ENCODE assay signal across 23 mouse cellular contexts in the genomic region with DNA sequence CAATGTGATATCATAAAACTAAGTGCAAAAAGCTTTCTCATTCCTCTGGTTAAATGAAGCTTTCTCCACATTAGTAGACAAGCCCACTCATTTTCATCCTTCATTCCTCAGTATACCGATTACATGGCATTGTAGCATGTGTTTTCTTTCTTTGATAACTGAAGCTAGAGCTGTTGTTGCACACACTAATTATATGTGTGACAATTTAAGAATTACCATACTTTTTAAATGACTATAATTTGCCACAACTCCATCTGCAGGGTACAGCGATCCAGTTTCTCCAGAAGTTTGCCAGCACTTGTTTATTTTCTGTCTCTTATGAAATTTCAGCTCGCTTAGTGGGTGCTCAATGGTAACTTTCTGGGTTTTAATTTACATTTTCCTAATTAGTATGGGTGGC.
DNase-seq lines count a peak whose midpoint lies in the region; ATAC-seq and TF ChIP-seq lines count a peak whose summit lies in the region.
"Had no signal": no experiment of that assay in that cellular context is flagged by ENCODE, and none has a peak within 500 bp of the region (broad histone marks: within the 10 kb centered on the region; RNA-seq: fewer than 3 reads in every experiment).

No protein-coding gene starts in this region.

- no peaks in the 10 kb centered on the region for H3K27me3 ChIP-seq in forebrain, embryonic 14.5 days (replicated peaks; ENCODE audit: control insufficient read depth, insufficient read depth, low read length)
- H3K27me3 ChIP-seq in forebrain, embryonic 12.5 days, result no peaks in the 10 kb centered on the region
- no peaks in the 10 kb centered on the region for H3K27me3 ChIP-seq in forebrain, postnatal 0 days (ENCODE audit: insufficient read depth, low read length)
- H3K27me3 ChIP-seq: CH12.LX; heart, embryonic 13.5 days; Patski had no signal

- no peaks in the 10 kb centered on the region for H3K36me3 ChIP-seq in forebrain, embryonic 14.5 days (ENCODE audit: control insufficient read depth, insufficient read depth, low read length)
- H3K36me3 ChIP-seq in forebrain, embryonic 12.5 days (replicated peaks), result no peaks in the 10 kb centered on the region
- no peaks in the 10 kb centered on the region for H3K36me3 ChIP-seq in forebrain, postnatal 0 days (ENCODE audit: insufficient read depth)
- H3K36me3 ChIP-seq: G1E; heart, embryonic 13.5 days had no signal

- H3K9ac ChIP-seq in forebrain, embryonic 14.5 days (ENCODE audit: low read length), result no peak overlapping the region
- no peak overlapping the region for H3K9ac ChIP-seq in forebrain, embryonic 12.5 days
- H3K9ac ChIP-seq in forebrain, postnatal 0 days, result no peak overlapping the region
- H3K9ac ChIP-seq: heart, embryonic 13.5 days; hindbrain, embryonic 14.5 days had no signal

- no peak overlapping the region for H3K4me3 ChIP-seq in forebrain, embryonic 14.5 days (ENCODE audit: low read depth, low read length)
- no peak overlapping the region for H3K4me3 ChIP-seq in forebrain, embryonic 12.5 days (replicated peaks)
- H3K4me3 ChIP-seq in forebrain, postnatal 0 days (ENCODE audit: low read depth, low read length), result no peak overlapping the region
- H3K4me3 ChIP-seq: heart, embryonic 13.5 days had no signal

- TF ChIP-seq CTCF in brain, embryonic 14.5 days (IDR thresholded peaks at IDR 0.05; ENCODE audit: borderline replicate concordance, extremely low read depth, insufficient read depth, insufficient read length), result no peak
- TF ChIP-seq CTCF in forebrain, postnatal 0 days (IDR thresholded peaks at IDR 0.05; ENCODE audit: low read depth), result no peak

- no peak overlapping the region for H3K27ac ChIP-seq in forebrain, embryonic 14.5 days (ENCODE audit: low read depth, low read length)
- no peak overlapping the region for H3K27ac ChIP-seq in forebrain, embryonic 12.5 days
- H3K27ac ChIP-seq in forebrain, postnatal 0 days (ENCODE audit: low read depth, low read length), result no peak overlapping the region
- H3K27ac ChIP-seq: heart, embryonic 13.5 days; hindbrain, embryonic 14.5 days had no signal

- H3K9me3 ChIP-seq in forebrain, embryonic 14.5 days (replicated peaks; ENCODE audit: control insufficient read depth, low read length), result no peaks in the 10 kb centered on the region
- H3K9me3 ChIP-seq in forebrain, embryonic 12.5 days, result no peaks in the 10 kb centered on the region
- no peaks in the 10 kb centered on the region for H3K9me3 ChIP-seq in forebrain, postnatal 0 days (ENCODE audit: low read length)
- H3K9me3 ChIP-seq: G1E; heart, embryonic 13.5 days had no signal

- no peak for TF ChIP-seq POLR2A in brain, embryonic 14.5 days (IDR thresholded peaks at IDR 0.05; ENCODE audit: borderline replicate concordance, extremely low read depth, insufficient read depth, insufficient read length, poor library complexity, severe bottlenecking)

- WGBS in forebrain, embryonic 14.5 days, result 67% methylated on average over 3 of the region's 3 CpGs
- WGBS in forebrain, embryonic 12.5 days, result 88% methylated on average over 3 of the region's 3 CpGs
- WGBS in forebrain, postnatal 0 days, result 46% methylated on average over 3 of the region's 3 CpGs

- DNase-seq in forebrain, embryonic 14.5 days (ENCODE audit: low spot score), result peak; percentile 57
- peak; percentile 51 for DNase-seq in brain, embryonic 14.5 days (ENCODE audit: low read depth)
- DNase-seq in forebrain, postnatal 0 days, result peak; percentile 66
- no peak for DNase-seq in right cerebral cortex, postnatal 36 days (ENCODE audit: low spot score in 2 of 2)
- DNase-seq in layer of hippocampus, adult 9-10 months (ENCODE audit: low spot score), result no peak
- DNase-seq: adrenal gland, postnatal 10 days; adrenal gland, postnatal 36 days; B cell, adult 2 months; cerebellum, adult 18-20 months; cerebellum, adult 9-10 months; cerebellum, postnatal 14 days; gastrocnemius, postnatal 25 days; heart, adult 18-20 months; heart, postnatal 14 days; heart, postnatal 4 days; kidney, adult 2 months had no signal

- no peak overlapping the region for H3K4me2 ChIP-seq in forebrain, embryonic 14.5 days (ENCODE audit: low read length)
- no peak overlapping the region for H3K4me2 ChIP-seq in forebrain, embryonic 12.5 days
- no peak overlapping the region for H3K4me2 ChIP-seq in forebrain, postnatal 0 days (ENCODE audit: low read depth)
- H3K4me2 ChIP-seq: heart, embryonic 13.5 days; hindbrain, embryonic 14.5 days had no signal

- H3K4me1 ChIP-seq in forebrain, embryonic 14.5 days (ENCODE audit: control insufficient read depth, insufficient read depth, low read length), result no peaks in the 10 kb centered on the region
- H3K4me1 ChIP-seq in forebrain, embryonic 12.5 days, result no peaks in the 10 kb centered on the region
- no peaks in the 10 kb centered on the region for H3K4me1 ChIP-seq in forebrain, postnatal 0 days (ENCODE audit: insufficient read depth)
- H3K4me1 ChIP-seq: heart, embryonic 13.5 days had no signal

- ATAC-seq in forebrain, embryonic 14.5 days, result peak; percentile 55; the same call in 1 of the 2 replicates
- ATAC-seq in forebrain, embryonic 12.5 days (ENCODE audit: low FRiP score), result no peak
- ATAC-seq in forebrain, postnatal 0 days, result peak; percentile 89
- ATAC-seq: intestine, postnatal 0 days; Patski had no signal

Comparison
In these comparisons a context has a peak if more than half of its experiments do, and no peak if none do; other contexts are left out.
1. DNase-seq: peak in forebrain, embryonic 14.5 days (single experiment), brain, embryonic 14.5 days (single experiment) and forebrain, postnatal 0 days (single experiment); none in right cerebral cortex, postnatal 36 days (0 of 2) and layer of hippocampus, adult 9-10 months (single experiment).